Mouse (Mus musculus) MEL (cell line): ENCODE measurements at regions not wholly inside any gene's neighbourhood (a gene's known extent, or its start where the extent isn't known, plus 50 kb on each side); places are given as distances from the start of the nearest gene placed in this dataset.

Experiments
- CTCF ChIP-seq, 3 experiments: IDR thresholded peaks in 2 of 3; conservative IDR thresholded peaks in 1 of 3; 2 replicates each; pipeline ENCODE4 v1.5.1; 2011 to 2012; ENCODE audit warnings: low read length in 3 of 3, low read depth in 2 of 3, mild to moderate bottlenecking in 2 of 3, improper control_type of control experiment in 1 of 3, inconsistent platforms in 1 of 3, mixed read lengths in 1 of 3, moderate library complexity in 1 of 3; ENCODE audit not compliant: control insufficient read depth in 1 of 3, insufficient read depth in 1 of 3, poor library complexity in 1 of 3, severe bottlenecking in 1 of 3
- HCFC1 ChIP-seq: IDR thresholded peaks from 2 replicates; pipeline ENCODE4 v1.6.1; 2012; ENCODE audit warnings: low read depth, mild to moderate bottlenecking, inconsistent platforms, low read length, improper control_type of control experiment, moderate library complexity
- ZC3H11A ChIP-seq: IDR thresholded peaks from 2 replicates; pipeline ENCODE4 v1.6.1; 2012; ENCODE audit warnings: low read depth, mild to moderate bottlenecking, inconsistent platforms, low read length, improper control_type of control experiment

DNA sequence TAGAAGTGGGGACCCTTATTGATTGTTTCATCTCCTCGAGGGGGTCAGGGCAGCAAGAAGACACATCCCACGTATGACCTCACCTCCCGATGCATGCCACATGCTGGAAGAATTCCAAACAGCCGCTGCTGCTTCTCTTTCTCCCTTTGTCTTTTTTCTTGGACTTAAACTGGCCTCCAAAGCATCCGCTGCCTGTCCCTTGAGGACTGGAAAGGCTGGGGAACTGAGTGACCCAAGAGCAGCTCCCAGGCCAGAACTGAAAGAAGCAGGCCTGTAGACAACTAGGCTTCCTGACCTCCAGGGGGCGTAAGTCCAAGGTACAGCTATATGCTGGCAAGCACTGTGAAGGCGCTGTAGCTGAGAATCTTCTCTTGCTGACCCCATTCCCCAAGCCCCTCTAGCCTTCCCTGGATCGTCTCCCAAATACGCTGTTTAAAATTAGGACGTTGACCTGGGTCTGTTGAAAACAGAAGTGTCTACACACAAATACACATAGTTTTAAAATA, 219.8 kb upstream of the Mocs1 start:
- TF ChIP-seq CTCF (IDR thresholded peaks at IDR 0.05 in 2 of 3, conservative IDR thresholded peaks at IDR 0.05 in 1 of 3; ENCODE audit: control insufficient read depth in 1 of 3, insufficient read depth in 1 of 3, low read depth in 2 of 3, low read length in 3 of 3, poor library complexity in 1 of 3, severe bottlenecking in 1 of 3) = no peak
- TF ChIP-seq HCFC1 = no peak
- no peak for TF ChIP-seq ZC3H11A
